Mouse (Mus musculus): Measurements from ENCODE around the gene Cpa5.

DNA sequence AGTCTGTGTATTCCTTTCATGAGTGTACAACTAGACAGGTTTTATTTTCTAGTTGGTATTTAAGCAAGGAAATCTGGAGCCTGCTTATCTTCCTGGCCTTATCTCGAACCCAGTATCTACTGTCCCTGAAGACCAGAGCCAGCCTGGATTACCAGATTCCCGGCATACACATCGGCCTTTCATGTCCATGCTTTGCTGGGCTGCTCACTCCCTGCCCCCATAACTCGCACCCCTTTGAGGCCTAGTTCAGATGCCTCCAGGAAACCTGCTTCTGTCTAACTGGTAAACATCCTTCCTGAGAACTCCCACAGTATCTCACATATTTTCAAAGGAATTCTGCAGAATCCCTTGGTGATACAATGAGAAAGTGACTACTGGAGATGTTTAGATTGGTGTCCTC, 54.5 kb downstream of the Cpa5 start:
- TF ChIP-seq CTCF (IDR thresholded peaks at IDR 0.05; ENCODE audit: low read depth, low read length) (no peak), GATA1 (IDR thresholded peaks at IDR 0.05; ENCODE audit: borderline replicate concordance, low read length) (no peak), GATA2 (IDR thresholded peaks at IDR 0.05; ENCODE audit: borderline replicate concordance, low read depth, low read length) (no peak)
